Mouse (Mus musculus) kidney, adult 2 months (tissue): ENCODE data around the gene Dct. TPM values are rescaled to one million over a fixed set of nuclear protein-coding genes. Genes with fewer than 3 reads are reported as not detected.

Experiments used
- DNase-seq: peaks from one replicate; pipeline ENCODE4 v3.0.0; 2021
- H3K27ac ChIP-seq: fragments of 200-500 bp; 2 replicates; pipeline ENCODE4 v1.5.1; 2012; ENCODE audit warnings: low read depth, low read length, control low read depth, inconsistent platforms; ENCODE audit not compliant: insufficient read depth
- H3K27me3 ChIP-seq: fragments of 200-500 bp; replicated peaks from 2 replicates; pipeline ENCODE4 v1.6.1; 2012; ENCODE audit warnings: mild to moderate bottlenecking, moderate library complexity, low read length, inconsistent platforms; ENCODE audit not compliant: control insufficient read depth, insufficient read depth
- H3K36me3 ChIP-seq: fragments of 200-500 bp; 2 replicates; pipeline ENCODE4 v1.6.1; 2012; ENCODE audit warnings: mild to moderate bottlenecking, moderate library complexity, low read length, inconsistent platforms; ENCODE audit not compliant: control insufficient read depth, insufficient read depth
- H3K4me1 ChIP-seq: fragments of 200-500 bp; 2 replicates; pipeline ENCODE4 v1.6.1; 2011; ENCODE audit warnings: low read length; ENCODE audit not compliant: control insufficient read depth, insufficient read depth
- H3K4me3 ChIP-seq: fragments of 200-500 bp; 2 replicates; pipeline ENCODE4 v1.5.1; 2011; ENCODE audit warnings: mild to moderate bottlenecking, low read depth, low read length, control low read depth; ENCODE audit not compliant: insufficient read depth
- CTCF ChIP-seq: fragments of 200-500 bp; conservative IDR thresholded peaks from 2 replicates; pipeline ENCODE4 v1.5.1; 2011; ENCODE audit warnings: low read depth, mild to moderate bottlenecking, control low read depth, low read length, moderate library complexity, mixed read lengths; ENCODE audit not compliant: insufficient read depth, insufficient read length
- POLR2A ChIP-seq: fragments of 200-500 bp; IDR thresholded peaks from one replicate; pipeline ENCODE4 v1.6.1; 2011; ENCODE audit warnings: low read depth, low read length, control low read depth
- WGBS: fragments of 180-500 bp; shearing (Covaris S2); methylation state at CpG from one replicate; pipeline ENCODE4 v1.1.7; 2018; 5-methylcytosine and 5-hydroxymethylcytosine counted together
- polyA plus RNA-seq: library from polyadenylated mRNA; depleted of rRNA; stranded (reverse); fragments of >200 nt; gene quantifications from 2 replicates; pipeline ENCODE4 v1.2.3, GENCODE M21; 2012

The Dct gene
- polyA plus RNA-seq, 1 experiment, result 0.25 TPM

DNA sequence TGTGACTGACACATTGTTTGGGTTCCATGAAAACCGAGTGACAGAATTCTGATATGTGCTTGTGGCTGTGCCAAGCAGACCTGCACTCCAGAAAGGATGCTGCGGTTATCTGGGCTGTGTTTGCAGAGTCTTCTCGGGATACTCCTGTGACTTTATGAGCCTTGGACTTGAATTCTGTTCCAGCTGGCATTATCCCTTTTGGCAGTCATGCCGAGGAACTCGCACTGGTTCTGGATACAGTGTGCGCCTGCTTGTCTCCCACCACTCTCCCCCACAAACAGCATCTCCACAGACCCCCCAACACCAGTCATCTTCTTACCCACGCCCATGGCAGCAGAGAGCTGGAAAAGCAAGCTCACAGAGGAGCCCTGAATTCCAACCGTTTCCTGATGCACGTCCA, 42.5 kb downstream of the Dct start:
- TF ChIP-seq POLR2A (no peak), CTCF (no peak)
- Histone ChIP-seq H3K36me3 (no peaks in the 10 kb centered on the region), H3K4me1 (no peaks in the 10 kb centered on the region), H3K27me3 (no peaks in the 10 kb centered on the region), H3K27ac (no peak overlapping the region), H3K4me3 (no peak overlapping the region)
- no peak for DNase-seq
- WGBS, result 49% methylated on average over 9 of the region's 9 CpGs

- Histone ChIP-seq H3K4me3 (no peak overlapping the region), H3K4me1 (no peaks in the 10 kb centered on the region), H3K27ac (no peak overlapping the region), H3K27me3 (0 out of 2 replicates have a peak, but pooled peaks cover 1% of the 10 kb centered on the region), H3K36me3 (no peaks in the 10 kb centered on the region)
- TF ChIP-seq POLR2A, result no peak
- peak; percentile 76 for TF ChIP-seq CTCF
- peak; percentile 59 for DNase-seq
- WGBS, result 4% methylated on average over 5 of the region's 5 CpGs
Measured at GRCm38 (mm10) chr14:118005697-118006096, 46.3 kb downstream of the Dct start.

- Histone ChIP-seq H3K4me3 (no peak overlapping the region), H3K27ac (no peak overlapping the region), H3K4me1 (no peaks in the 10 kb centered on the region), H3K36me3 (no peaks in the 10 kb centered on the region), H3K27me3 (0 out of 2 replicates have a peak, but pooled peaks cover 1% of the 10 kb centered on the region)
- DNase-seq, result no peak
- WGBS, result 77% methylated on average over 10 of the region's 10 CpGs
- TF ChIP-seq CTCF (no peak), POLR2A (no peak)
Measured at GRCm38 (mm10) chr14:118004434-118004833, 47.6 kb downstream of the Dct start.

DNA sequence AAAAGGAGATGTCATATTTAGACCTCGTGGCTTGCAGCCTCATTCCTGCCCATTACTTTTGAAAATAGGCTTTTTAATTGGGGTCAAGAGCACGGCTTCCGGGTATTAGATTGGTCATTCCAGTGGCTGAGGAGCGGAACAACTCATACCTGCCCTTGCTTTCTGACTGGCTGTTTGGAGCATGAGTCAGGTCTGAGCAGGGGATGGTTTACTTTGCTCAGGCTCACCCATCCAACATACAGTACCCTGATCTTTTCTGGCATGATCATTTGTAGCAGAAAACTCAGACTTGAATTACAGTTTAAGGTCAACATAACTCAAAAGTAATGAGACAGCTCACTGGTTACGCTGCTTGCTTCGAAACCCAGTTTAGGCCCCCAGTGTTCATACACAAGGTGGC, 58.2 kb downstream of the Dct start:
- WGBS, result 71% methylated on average over 6 of the region's 6 CpGs
- no peaks in the 10 kb centered on the region for H3K4me1 ChIP-seq
- no peaks in the 10 kb centered on the region for H3K36me3 ChIP-seq
- H3K4me3 ChIP-seq, result no peak overlapping the region
- no peak for DNase-seq
- TF ChIP-seq POLR2A (no peak), CTCF (no peak)
- no peak overlapping the region for H3K27ac ChIP-seq
- H3K27me3 ChIP-seq, result no peaks in the 10 kb centered on the region

- no peak for DNase-seq
- Histone ChIP-seq H3K27ac (no peak overlapping the region), H3K27me3 (no peaks in the 10 kb centered on the region), H3K36me3 (no peaks in the 10 kb centered on the region), H3K4me1 (no peaks in the 10 kb centered on the region), H3K4me3 (no peak overlapping the region)
- no peak for TF ChIP-seq POLR2A
- no peak for TF ChIP-seq CTCF
- WGBS, result 71% methylated on average over 8 of the region's 8 CpGs
Measured at GRCm38 (mm10) chr14:117992600-117993256, 59.3 kb downstream of the Dct start.

GRCm38 (mm10) chr14:117990203-117990602, 61.8 kb downstream of the Dct start:
- TF ChIP-seq CTCF (no peak), POLR2A (no peak)
- Histone ChIP-seq H3K27ac (no peak overlapping the region), H3K36me3 (no peaks in the 10 kb centered on the region), H3K4me1 (no peaks in the 10 kb centered on the region), H3K4me3 (no peak overlapping the region), H3K27me3 (no peaks in the 10 kb centered on the region)
- 46% methylated on average over 8 of the region's 8 CpGs for WGBS
- no peak for DNase-seq

DNA sequence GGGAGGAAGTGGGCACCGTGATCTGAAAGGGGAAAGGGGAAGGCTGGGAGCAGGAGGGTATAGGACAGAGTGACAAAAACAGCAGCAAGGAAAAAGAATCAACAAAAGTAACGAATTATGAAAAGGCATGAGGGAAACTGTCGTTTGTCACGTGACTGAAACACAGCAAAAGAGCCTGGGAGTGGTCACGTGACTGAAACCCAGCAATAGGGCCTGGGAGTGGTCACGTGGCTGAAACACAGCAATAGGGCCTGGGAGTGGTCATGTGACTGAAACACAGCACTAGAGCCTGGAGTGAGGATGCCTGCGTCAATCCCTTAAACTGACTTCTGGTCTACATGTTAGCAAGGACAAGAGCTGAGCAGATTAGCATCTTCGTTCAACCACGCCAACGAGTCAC, 63.6 kb downstream of the Dct start:
- no peak for DNase-seq
- no peak overlapping the region for H3K27ac ChIP-seq
- H3K27me3 ChIP-seq, result no peaks in the 10 kb centered on the region
- no peak overlapping the region for H3K4me3 ChIP-seq
- no peaks in the 10 kb centered on the region for H3K36me3 ChIP-seq
- H3K4me1 ChIP-seq, result no peaks in the 10 kb centered on the region
- 82% methylated on average over 10 of the region's 10 CpGs for WGBS
- TF ChIP-seq POLR2A, result no peak

DNA sequence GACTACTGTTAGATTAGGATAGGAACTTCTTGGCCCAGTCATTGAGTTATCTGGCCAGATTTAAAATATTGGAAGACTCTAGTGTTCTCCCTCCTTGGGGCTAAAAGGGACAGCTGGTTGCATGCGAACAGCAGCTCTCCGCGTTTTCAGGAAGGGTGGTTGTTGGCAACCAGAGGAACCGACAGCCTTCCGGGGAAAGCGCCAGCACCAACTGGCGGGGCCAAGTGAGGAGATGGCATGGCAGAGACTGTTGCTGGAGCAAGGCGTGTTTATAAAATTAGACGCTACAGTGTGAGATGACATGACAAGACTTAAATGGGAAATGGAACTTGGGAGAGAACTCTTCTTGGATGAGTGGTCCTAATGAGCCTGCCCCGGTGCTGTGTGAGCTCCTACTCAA, 70.5 kb downstream of the Dct start:
- H3K27me3 ChIP-seq, result no peaks in the 10 kb centered on the region
- no peak overlapping the region for H3K4me3 ChIP-seq
- H3K4me1 ChIP-seq, result no peaks in the 10 kb centered on the region
- H3K36me3 ChIP-seq, result no peaks in the 10 kb centered on the region
- 95% methylated on average over 10 of the region's 10 CpGs for WGBS
- no peak for DNase-seq
- no peak for TF ChIP-seq POLR2A
- TF ChIP-seq CTCF, result no peak
- no peak overlapping the region for H3K27ac ChIP-seq
